Mouse (Mus musculus): ENCODE measurements around the gene Tmem116.
A peak's percentile ranks its signal among the peaks of the same experiment; 100 is the strongest.
"Not testable (repeated sequence)": the region's sequence is repeated elsewhere in the genome, so short reads cannot be mapped to it uniquely, and the experiment has no call there.

The Tmem116 gene

DNA sequence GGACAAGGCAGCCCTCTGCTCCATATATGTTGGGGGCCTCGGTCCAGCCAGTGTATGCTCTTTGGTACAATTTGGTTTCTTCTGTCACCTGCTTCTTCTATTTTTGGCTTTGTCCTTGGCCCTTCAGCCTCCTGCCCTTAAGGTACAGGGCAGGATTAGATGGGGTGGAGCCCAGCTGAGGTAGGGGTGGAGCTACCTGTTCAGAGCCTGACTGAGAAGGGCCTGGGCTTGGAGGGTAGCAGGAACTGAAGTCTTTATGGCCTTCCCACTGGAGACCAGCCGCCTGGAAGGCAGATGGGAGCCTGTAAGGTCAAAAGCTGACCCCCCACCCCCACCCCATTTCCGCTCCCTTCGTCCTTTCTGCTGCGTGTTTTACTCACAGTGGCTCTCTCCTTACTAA lies 11.3 kb downstream of the Tmem116 start:
- DNase-seq (ENCODE audit: low read depth) = no peak

DNA sequence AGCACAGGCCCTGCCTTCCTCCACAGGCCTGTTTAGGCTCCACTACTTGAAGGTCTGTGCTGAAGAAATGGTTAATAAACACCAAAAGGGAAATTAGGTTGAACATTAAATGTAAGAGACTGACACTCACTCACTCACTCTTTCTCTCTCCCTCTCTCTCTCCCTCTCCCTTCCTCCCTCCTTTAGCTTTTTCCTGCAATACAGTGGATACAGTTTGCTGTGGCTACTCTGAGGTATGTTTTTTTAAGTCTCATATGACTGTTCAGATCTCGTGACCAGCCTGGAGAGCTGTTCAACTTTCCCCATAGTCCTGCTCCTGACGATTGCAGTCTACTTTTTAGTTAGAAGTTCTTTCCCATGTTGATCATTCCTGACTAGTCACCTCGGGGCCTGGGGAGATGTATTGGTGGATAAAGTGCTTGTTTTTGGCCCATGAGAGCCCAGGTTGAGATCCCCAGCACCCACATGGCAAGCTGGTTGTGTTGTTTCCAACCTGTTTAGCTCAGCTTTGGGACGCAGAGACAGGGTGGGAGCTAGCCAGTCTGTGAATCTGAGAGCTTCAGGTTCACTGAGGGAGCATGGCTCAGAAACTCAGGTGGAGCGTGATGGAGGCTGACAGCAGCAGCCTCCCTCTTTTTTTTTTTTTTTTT lies 12.0 kb downstream of the Tmem116 start:
- DNase-seq (ENCODE audit: low read depth) = no peak

DNA sequence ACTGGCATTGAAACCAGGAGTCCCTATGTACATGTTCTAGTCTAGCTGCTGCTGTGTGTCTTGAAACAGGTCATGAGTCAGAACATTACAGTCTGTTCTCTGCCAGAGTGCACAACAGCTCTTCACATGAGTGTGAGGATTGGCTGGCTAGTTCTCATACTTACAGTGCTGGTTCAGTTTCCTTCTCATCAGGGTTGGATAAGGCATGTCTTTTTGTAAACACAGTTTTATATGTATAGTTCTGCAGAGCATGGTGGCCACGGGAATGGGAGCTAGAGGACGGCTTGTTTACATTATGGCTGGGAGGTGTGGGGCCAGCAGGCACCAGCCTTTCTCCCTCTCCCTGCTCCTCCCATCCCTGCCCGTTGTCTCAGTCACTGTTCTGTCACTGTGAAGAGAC lies 17.9 kb downstream of the Tmem116 start:
- no peak for DNase-seq (ENCODE audit: low read depth)

- DNase-seq (ENCODE audit: low read depth) = no peak
These were observed 20.7 kb downstream of the Tmem116 start for GRCm38 (mm10) chr5:121472411-121472810.

DNA sequence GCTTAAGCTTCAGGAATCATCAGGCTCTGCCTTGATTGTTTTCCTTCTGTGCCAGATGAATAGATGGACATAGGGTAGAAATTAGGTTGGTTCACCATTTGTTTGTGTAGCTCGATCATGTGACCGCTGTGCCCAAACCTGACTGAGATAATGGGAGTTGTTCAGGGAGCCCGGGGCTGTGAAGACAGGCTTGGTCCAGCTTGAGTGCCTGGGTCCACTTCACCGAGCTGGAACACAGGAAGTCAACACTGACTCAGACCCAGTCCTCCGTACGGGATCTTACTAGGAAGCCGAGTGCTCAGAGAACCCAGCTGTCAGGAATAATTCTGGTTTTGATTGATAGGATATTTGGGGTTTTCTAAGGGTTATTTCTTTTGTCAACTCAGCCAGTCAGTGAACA lies 22.9 kb downstream of the Tmem116 start:
- DNase-seq (ENCODE audit: low read depth) = no peak

GRCm38 (mm10) chr5:121476040-121476439 lies 24.3 kb downstream of the Tmem116 start:
- DNase-seq (ENCODE audit: low read depth) = no peak

- DNase-seq (ENCODE audit: low read depth) = peak; percentile 73
These were observed 26.0 kb downstream of the Tmem116 start for GRCm38 (mm10) chr5:121477680-121478079.

GRCm38 (mm10) chr5:121484801-121485200 lies 33.1 kb downstream of the Tmem116 start:
- DNase-seq (ENCODE audit: low read depth) = no peak

DNA sequence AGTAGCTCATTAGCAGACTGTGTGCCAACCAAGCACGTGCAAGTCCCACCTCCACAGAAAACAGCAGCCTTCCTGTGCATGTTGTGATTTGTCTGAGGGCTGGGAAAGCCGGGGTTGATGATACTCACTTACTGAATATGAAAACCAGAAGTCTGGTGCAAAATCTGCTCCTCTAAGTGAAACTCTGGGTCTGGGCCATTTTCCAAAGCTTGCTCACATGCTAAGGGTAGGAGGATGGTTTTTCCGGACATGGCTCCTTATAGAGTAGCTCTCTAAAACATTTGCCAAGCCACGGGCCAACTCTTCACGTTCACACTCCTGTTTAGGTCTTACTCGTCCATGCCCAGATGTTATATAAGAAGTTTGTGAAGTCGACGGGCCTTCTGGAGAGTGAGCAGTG lies 41.6 kb downstream of the Tmem116 start:
- no peak for DNase-seq (ENCODE audit: low read depth)

GRCm38 (mm10) chr5:121500719-121501118 lies 49.0 kb downstream of the Tmem116 start:
- DNase-seq (ENCODE audit: low read depth) = no peak

DNA sequence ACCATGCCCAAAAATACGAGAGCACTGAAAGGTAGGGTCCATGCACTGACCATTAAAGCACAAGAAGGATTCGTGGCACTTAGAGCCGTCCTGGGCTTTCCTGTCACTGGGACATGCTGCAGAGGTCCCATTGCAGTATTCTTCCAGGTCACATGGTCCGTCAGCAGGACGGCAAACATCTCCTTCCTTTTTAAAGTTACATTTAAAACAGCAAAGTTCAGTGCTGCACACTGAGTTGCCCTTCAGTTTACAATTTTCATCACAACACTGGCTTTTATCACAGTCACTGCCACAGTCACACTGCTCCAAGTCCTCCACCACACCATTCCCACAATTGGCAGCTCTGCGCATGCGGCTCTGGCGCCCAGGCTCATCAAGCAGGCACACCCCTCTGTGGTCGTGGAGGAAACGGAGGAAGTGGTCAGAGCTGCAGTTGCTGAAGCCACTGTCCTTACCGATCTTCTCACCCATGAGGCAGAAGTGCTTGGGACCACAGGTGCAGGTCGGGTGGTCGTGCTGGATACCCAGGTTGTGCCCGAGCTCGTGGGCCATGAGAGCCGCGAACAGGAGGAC lies 49.8 kb downstream of the Tmem116 start:
- DNase-seq (ENCODE audit: low read depth) = not testable (repeated sequence)

DNA sequence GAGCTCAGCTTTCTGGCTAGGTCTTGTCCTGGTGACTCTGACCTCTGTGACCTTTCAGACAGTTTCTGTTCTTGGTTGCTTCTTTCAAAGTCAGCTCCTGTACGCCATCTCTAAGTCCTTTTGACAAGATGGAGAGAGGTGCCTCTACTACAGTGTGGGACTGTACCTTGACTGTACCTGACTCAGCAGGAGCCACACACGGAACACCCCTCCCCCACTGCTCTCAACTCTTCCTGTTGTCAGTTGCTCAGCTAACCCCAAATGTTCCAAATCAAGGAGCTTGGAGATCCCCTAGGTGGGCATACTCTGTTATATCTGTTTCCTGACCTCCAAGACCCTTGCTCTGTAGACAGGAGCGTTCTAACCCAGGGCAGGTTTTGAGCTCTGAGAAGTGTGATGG lies 51.5 kb downstream of the Tmem116 start, which contains the start of gene Adam1b:
Adam1b (minus strand) TSS at position 205 of the 400 bp plus-strand sequence.
- no peak for DNase-seq (ENCODE audit: low read depth)

- no peak for DNase-seq (ENCODE audit: low read depth)
These were observed 55.2 kb downstream of the Tmem116 start for GRCm38 (mm10) chr5:121506846-121507245.

DNA sequence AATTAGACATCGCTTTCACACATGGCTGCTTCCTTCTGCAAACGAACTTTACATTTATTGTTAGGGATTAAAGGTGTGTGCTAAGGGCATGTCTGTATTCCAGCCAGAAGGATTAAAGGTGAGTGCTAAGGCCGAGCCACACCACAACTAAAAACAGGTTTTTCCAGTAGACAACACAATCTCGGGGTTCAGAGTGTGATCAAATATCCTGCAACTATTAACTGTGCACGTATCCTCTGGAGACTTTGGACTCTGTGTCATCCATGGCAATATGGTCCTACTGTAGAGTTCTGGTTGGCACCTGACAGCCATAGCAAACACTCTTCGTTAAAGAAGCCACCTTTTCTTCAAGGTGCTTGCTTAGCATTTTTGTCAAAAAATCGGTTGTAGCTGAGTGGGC lies 58.3 kb downstream of the Tmem116 start:
- no peak for DNase-seq (ENCODE audit: low read depth)

DNA sequence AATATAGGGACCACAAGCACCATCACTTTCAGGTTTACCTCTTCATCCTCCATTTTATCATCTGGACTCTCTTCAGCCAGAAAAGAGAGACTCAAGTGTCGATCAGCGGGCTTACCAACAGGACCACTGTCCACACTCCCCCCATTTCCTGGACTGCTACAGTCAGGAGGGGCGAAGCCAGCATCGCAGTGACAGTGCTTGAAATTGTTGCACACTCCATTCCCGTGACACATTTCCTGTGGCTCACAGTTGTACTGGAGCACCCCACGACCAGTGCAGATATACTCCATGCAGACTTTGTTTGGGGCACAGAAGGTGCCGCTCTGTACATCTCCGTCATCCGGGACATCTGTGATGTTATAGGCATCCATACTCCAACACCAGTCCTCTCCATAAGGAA lies 67.3 kb downstream of the Tmem116 start:
- no peak for DNase-seq (ENCODE audit: low read depth)

DNA sequence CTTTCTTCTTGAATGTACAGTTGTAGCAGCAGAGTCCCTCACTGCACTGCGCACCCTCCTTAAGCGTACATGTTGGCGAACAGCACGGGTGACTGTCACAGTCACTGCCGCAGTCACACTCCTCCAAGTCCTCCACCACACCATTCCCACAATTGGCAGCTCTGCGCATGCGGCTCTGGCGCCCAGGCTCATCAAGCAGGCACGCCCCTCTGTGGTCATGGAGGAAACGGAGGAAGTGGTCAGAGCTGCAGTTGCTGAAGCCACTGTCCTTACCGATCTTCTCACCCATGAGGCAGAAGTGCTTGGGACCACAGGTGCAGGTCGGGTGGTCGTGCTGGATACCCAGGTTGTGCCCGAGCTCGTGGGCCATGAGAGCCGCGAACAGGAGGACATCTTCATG lies 68.1 kb downstream of the Tmem116 start:
- DNase-seq (ENCODE audit: low read depth) = peak; percentile 18

DNA sequence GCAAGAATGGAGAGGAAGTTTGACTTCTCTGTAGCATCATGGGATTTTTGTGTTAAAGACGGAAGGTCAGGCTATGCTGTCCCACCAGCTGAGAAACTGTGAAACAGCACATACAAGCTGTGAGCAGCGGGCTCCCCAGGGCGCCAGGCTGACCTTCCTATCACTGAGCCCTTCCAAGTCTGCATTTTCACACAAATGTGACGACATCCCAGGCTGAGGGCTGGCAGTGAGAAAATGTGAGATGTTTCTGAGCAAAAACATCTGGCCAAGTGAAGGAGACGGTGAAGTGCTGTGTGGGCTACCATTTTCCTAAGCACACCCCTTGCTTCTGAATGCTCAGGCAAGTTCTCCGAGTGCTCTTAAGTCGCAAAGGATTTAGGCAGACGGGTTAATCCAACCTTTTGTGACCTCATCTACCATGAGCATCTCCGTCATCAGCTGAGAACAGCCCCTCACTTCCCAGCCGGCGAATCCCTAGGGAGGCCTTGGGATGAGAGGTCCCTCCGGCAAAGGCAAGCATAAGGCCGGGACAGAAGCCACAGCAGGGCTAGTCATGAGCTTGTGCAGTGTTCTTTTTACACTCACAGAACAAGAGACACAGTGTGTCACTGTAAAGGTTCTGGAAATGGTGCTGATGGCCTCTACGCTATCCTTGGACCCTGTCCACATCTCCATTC lies 74.2 kb downstream of the Tmem116 start:
- no peak for DNase-seq (ENCODE audit: low read depth)

GRCm38 (mm10) chr5:121526526-121526925 lies 74.8 kb downstream of the Tmem116 start:
- DNase-seq (ENCODE audit: low read depth) = no peak

- no peak for DNase-seq (ENCODE audit: low read depth)
These were observed 75.3 kb downstream of the Tmem116 start for GRCm38 (mm10) chr5:121526961-121527360.

DNA sequence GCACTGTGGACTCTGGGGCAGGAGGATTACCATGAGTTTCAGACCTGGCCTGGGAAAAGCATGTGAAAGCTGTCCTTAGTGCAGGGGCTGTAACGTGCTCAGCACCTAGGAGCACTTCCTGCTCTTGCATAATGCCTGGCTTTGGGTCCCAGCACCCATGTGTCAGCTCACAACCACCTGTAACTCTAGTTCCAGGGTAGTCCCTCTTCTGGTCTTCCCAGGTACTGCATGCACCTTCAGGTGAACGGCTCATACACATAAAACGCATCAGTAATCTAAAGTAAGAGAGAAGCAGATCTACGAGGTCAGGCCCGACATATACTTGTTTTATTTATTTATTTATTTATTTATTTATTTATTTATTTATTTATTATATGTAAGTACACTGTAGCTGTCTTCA lies 82.8 kb downstream of the Tmem116 start:
- DNase-seq (ENCODE audit: low read depth) = no peak

DNA sequence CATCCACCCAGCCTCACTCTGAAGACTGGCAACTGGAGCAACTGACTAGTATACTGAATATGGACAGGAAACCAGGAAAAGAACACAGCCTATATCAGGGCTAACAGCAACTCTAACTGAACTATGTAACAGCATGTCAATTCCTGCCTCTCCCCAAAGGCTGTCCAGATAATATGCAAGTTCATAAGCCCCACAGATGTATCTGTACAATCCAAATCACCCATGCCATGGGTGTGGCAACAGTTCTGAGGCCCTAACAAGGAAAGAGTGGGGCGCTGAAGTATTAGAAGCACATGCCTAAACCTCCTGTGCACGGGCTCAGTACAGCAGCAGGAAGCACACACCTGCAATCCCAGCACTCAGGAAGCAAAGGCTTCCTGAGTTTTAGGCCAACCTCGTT lies 83.4 kb downstream of the Tmem116 start:
- DNase-seq (ENCODE audit: low read depth) = no peak

- DNase-seq (ENCODE audit: low read depth) = no peak
These were observed 85.3 kb downstream of the Tmem116 start for GRCm38 (mm10) chr5:121536921-121537555.

DNA sequence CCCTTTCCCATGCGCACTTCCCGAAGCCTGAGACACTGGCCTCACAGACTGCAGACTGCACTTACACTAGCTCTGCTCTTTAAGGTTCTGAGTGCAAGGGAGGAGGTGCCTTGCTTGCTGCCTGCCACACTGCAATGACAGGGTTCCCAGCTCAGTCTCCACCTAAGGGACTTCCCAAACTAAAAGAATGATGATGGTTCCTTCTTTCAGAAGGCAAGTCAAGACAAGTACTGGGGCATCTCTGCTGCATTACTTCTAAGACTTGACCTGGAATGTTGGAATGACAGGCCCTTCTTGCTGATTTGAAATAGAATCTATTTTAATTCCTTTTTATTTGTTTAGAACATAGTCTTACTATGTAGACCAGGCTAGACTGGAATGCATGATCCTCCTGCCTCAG lies 85.9 kb downstream of the Tmem116 start:
- DNase-seq (ENCODE audit: low read depth) = no peak
